Mouse (Mus musculus) central nervous system, embryonic 14 days (tissue): Measurements from ENCODE around the gene Gm20831. TPM values are rescaled to one million over a fixed set of nuclear protein-coding genes. Genes with fewer than 3 reads are reported as not detected.

Experiments used
- polyA plus RNA-seq: library from polyadenylated mRNA; depleted of rRNA; stranded (reverse); fragments of >200 nt; gene quantifications from 2 replicates; pipeline ENCODE4 v1.2.3, GENCODE M21; 2012; rRNA removed

The Gm20831 gene
- polyA plus RNA-seq, result not detected in 2 replicates

DNA sequence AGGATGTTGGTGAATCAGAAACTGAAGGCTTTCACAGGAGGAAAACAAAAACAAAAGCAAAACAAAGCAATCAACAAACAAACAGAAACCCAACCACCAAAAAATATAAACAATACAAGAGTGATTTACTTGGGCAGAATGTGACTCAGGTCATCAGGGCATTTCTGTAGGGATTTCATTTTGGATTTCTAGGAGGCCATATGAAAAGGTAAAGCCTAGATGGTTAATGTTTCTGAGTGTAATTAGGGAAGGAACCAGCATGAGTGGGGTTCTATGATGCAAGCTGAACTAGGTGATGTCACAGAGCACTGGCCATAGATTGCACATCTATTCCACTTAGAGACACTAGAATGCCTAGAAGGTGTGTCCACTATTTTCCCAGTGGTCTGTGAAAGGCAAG is at the start of gene Gm20831, which contains the start of gene Gm20772:
Gm20831 (plus strand) TSS at position 301 of the 400 bp plus-strand sequence.
Gm20772 (plus strand) TSS at position 301 of the 400 bp plus-strand sequence.

DNA sequence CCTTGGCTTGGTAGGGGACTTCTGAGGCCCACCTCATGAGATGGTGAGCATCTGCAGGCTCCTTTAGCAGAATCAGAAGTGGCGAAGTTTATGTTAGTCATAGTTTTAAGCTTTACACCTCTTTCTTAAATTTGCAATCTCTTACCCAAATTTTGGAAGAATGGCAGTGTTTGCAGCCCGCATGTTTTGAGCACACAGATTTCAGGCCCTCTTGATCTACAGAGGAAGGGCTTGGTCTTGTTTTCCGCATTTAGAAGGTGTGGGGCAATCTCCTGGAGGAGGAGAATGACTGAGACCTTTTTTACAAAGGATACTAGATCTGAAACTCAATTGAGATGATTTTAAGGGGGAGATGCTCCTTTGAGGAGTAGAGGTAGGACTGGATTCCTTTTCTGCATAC is 28.4 kb upstream of the Gm20831 start, which contains the start of gene Gm21904:
Gm21904 (minus strand) TSS at position 101 of the 400 bp plus-strand sequence.

DNA sequence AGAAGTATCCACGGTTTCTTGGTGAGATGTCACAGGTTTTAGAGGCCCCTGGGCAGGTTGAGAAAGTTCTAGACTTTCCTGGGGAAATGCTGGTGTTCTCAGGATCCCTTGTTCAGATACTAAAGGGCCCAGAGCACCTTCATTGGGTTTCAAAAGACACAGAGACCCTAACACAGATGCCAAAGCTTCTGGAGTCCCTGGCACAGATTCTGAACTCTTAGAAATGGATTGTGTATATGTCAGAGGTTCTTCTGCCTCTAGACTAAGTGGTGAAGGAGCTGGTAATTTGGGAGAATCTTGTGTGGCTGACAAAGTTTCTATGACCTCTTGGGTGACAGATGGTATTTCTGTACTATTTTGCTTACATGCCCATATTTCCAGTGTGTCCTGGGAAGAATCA is 62.7 kb downstream of the Gm20831 start, which contains the start of gene Srsy:
Srsy (minus strand) TSS at position 101 of the 400 bp plus-strand sequence.

Other genes with a start within 250 kb of the Gm20831 start
- gene Gm21904, start 28.5 kb upstream of the Gm20831 start, polyA plus RNA-seq, result not detected in 2 replicates
- not detected in 2 replicates for gene Gm20772, start within 50 bp of the Gm20831 start, polyA plus RNA-seq
- not detected in 2 replicates for gene Srsy, start 62.6 kb downstream of the Gm20831 start, polyA plus RNA-seq
- gene Gm21764, start 187.1 kb downstream of the Gm20831 start, polyA plus RNA-seq, result not detected in 2 replicates
- not detected in 2 replicates for gene Ssty1, start 214.4 kb downstream of the Gm20831 start, polyA plus RNA-seq